Mouse (Mus musculus) erythroblast, embryonic 14.5 days (primary cell): ENCODE results near the gene Lmbrd2. TPM values are rescaled to one million over a fixed set of nuclear protein-coding genes. Genes with fewer than 3 reads are reported as not detected.
"Not testable (repeated sequence)": the region's sequence is repeated elsewhere in the genome, so short reads cannot be mapped to it uniquely, and the experiment has no call there.

Experiments used
- H3K27me3 ChIP-seq: 2 replicates; pipeline ENCODE4 v1.6.1; 2012; ENCODE audit warnings: inconsistent platforms; ENCODE audit not compliant: control insufficient read depth
- H3K36me3 ChIP-seq: 2 replicates; pipeline ENCODE4 v1.6.1; 2012; ENCODE audit warnings: mild to moderate bottlenecking, inconsistent platforms; ENCODE audit not compliant: control insufficient read depth
- H3K4me1 ChIP-seq: 2 replicates; pipeline ENCODE4 v1.6.1; 2012; ENCODE audit warnings: inconsistent platforms; ENCODE audit not compliant: control insufficient read depth
- H3K4me3 ChIP-seq: replicated peaks from 2 replicates; pipeline ENCODE3; 2012; ENCODE audit warnings: moderate library complexity, mild to moderate bottlenecking, inconsistent platforms
- H3K9me3 ChIP-seq: 2 replicates; pipeline ENCODE4 v1.6.1; 2012; ENCODE audit warnings: low read length, inconsistent platforms, mixed read lengths; ENCODE audit not compliant: control insufficient read depth
- GATA1 ChIP-seq: IDR thresholded peaks from 2 replicates; pipeline ENCODE4 v1.6.1; 2012; ENCODE audit warnings: low read length, inconsistent platforms, mixed read lengths
- TAL1 ChIP-seq: IDR thresholded peaks from 3 replicates; pipeline ENCODE4 v1.6.1; 2012; ENCODE audit warnings: low read length, inconsistent platforms, mixed read lengths
- polyA plus RNA-seq: library from polyadenylated mRNA; stranded (reverse); fragments of >175 nt; gene quantifications from 2 replicates; pipeline ENCODE4 v1.2.3, GENCODE M21; 2012

The Lmbrd2 gene
- polyA plus RNA-seq, 1 experiment: 0.01 TPM

- TF ChIP-seq GATA1: no peak
- TF ChIP-seq TAL1: no peak
- no peaks in the 10 kb centered on the region for H3K4me1 ChIP-seq
- no peak overlapping the region for H3K4me3 ChIP-seq
- H3K9me3 ChIP-seq: no peaks in the 10 kb centered on the region
- H3K27me3 ChIP-seq: no peaks in the 10 kb centered on the region
- peaks cover 33% of the 10 kb centered on the region for H3K36me3 ChIP-seq
These were observed 36.7 kb downstream of the Lmbrd2 start for GRCm38 (mm10) chr15:9177038-9177437.

- no peaks in the 10 kb centered on the region for H3K9me3 ChIP-seq
- no peaks in the 10 kb centered on the region for H3K4me1 ChIP-seq
- no peaks in the 10 kb centered on the region for H3K27me3 ChIP-seq
- no peak for TF ChIP-seq TAL1
- TF ChIP-seq GATA1: no peak
- peaks cover 31% of the 10 kb centered on the region for H3K36me3 ChIP-seq
- H3K4me3 ChIP-seq: no peak overlapping the region
These were observed 43.6 kb downstream of the Lmbrd2 start for GRCm38 (mm10) chr15:9183995-9184394.

- Histone ChIP-seq H3K4me3 (no peak overlapping the region), H3K36me3 (peaks cover 17% of the 10 kb centered on the region), H3K4me1 (no peaks in the 10 kb centered on the region), H3K27me3 (no peaks in the 10 kb centered on the region), H3K9me3 (no peaks in the 10 kb centered on the region)
- no peak for TF ChIP-seq TAL1
These were observed 49.4 kb downstream of the Lmbrd2 start for GRCm38 (mm10) chr15:9189796-9190195.

- H3K9me3 ChIP-seq, H3K4me1 ChIP-seq, H3K27me3 ChIP-seq, H3K4me3 ChIP-seq: not testable (repeated sequence)
- H3K36me3 ChIP-seq: peaks cover 15% of the 10 kb centered on the region
These were observed 52.3 kb downstream of the Lmbrd2 start for GRCm38 (mm10) chr15:9192685-9193084.

- no peaks in the 10 kb centered on the region for H3K4me1 ChIP-seq
- TF ChIP-seq GATA1: no peak
- no peak for TF ChIP-seq TAL1
- no peaks in the 10 kb centered on the region for H3K27me3 ChIP-seq
- no peak overlapping the region for H3K4me3 ChIP-seq
- no peaks in the 10 kb centered on the region for H3K9me3 ChIP-seq
- H3K36me3 ChIP-seq: peaks cover 6% of the 10 kb centered on the region
These were observed 58.1 kb downstream of the Lmbrd2 start for GRCm38 (mm10) chr15:9198421-9198820.

- H3K4me1 ChIP-seq: no peaks in the 10 kb centered on the region
- TF ChIP-seq GATA1 (no peak), TAL1 (no peak)
- no peaks in the 10 kb centered on the region for H3K36me3 ChIP-seq
- H3K4me3 ChIP-seq: no peak overlapping the region
- H3K9me3 ChIP-seq: no peaks in the 10 kb centered on the region
- H3K27me3 ChIP-seq: no peaks in the 10 kb centered on the region
These were observed 71.5 kb downstream of the Lmbrd2 start for GRCm38 (mm10) chr15:9211891-9212290.

- not testable (repeated sequence) for H3K27me3 ChIP-seq, H3K4me1 ChIP-seq, H3K9me3 ChIP-seq, H3K4me3 ChIP-seq, H3K36me3 ChIP-seq
These were observed 72.7 kb downstream of the Lmbrd2 start for GRCm38 (mm10) chr15:9213026-9213425.

GRCm38 (mm10) chr15:9213431-9213830 is 73.1 kb downstream of the Lmbrd2 start:
- H3K36me3 ChIP-seq, H3K27me3 ChIP-seq, H3K4me3 ChIP-seq, H3K4me1 ChIP-seq, H3K9me3 ChIP-seq: not testable (repeated sequence)

- TF ChIP-seq TAL1 (no peak), GATA1 (no peak)
- H3K9me3 ChIP-seq: no peaks in the 10 kb centered on the region
- no peak overlapping the region for H3K4me3 ChIP-seq
- H3K4me1 ChIP-seq: no peaks in the 10 kb centered on the region
- no peaks in the 10 kb centered on the region for H3K36me3 ChIP-seq
- H3K27me3 ChIP-seq: no peaks in the 10 kb centered on the region
These were observed 76.1 kb downstream of the Lmbrd2 start for GRCm38 (mm10) chr15:9216446-9216845.

- not testable (repeated sequence) for H3K36me3 ChIP-seq
These were observed 90.6 kb downstream of the Lmbrd2 start for GRCm38 (mm10) chr15:9230917-9231316.

GRCm38 (mm10) chr15:9246345-9246744 is 106.0 kb downstream of the Lmbrd2 start:
- Histone ChIP-seq H3K27me3 (no peaks in the 10 kb centered on the region), H3K4me3 (no peak overlapping the region), H3K9me3 (no peaks in the 10 kb centered on the region), H3K36me3 (no peaks in the 10 kb centered on the region), H3K4me1 (no peaks in the 10 kb centered on the region)
- TF ChIP-seq GATA1 (no peak), TAL1 (no peak)

More at GRCm38 (mm10) chr15:9230917-9231316, 90.6 kb downstream of the Lmbrd2 start:
- H3K27me3 ChIP-seq, H3K9me3 ChIP-seq, H3K4me3 ChIP-seq, H3K4me1 ChIP-seq: not testable (repeated sequence)

Other genes with a start within 250 kb of the Lmbrd2 start
- not detected in 2 replicates for gene Ranbp3l, start 172.6 kb upstream of the Lmbrd2 start, polyA plus RNA-seq
- gene Nadk2, start 69.3 kb upstream of the Lmbrd2 start, polyA plus RNA-seq: 7.3 and 10.8 TPM in 2 replicates
- gene Skp2, start 14.9 kb downstream of the Lmbrd2 start, polyA plus RNA-seq: 0.09 and 0.18 TPM in 2 replicates
- not detected in 2 replicates for gene Ugt3a1, start 136.3 kb downstream of the Lmbrd2 start, polyA plus RNA-seq
- gene Ugt3a2, start 195.0 kb downstream of the Lmbrd2 start, polyA plus RNA-seq: not detected in 2 replicates